Mouse (Mus musculus): Measurements from ENCODE around the gene Popdc3. TPM values are rescaled to one million over a fixed set of nuclear protein-coding genes. Genes with fewer than 3 reads are reported as not detected.
"Not testable (repeated sequence)": the region's sequence is repeated elsewhere in the genome, so short reads cannot be mapped to it uniquely, and the experiment has no call there.

Popdc3 gene
- polyA plus RNA-seq, 1 experiment from 2014 or later = 1.2 TPM

DNA sequence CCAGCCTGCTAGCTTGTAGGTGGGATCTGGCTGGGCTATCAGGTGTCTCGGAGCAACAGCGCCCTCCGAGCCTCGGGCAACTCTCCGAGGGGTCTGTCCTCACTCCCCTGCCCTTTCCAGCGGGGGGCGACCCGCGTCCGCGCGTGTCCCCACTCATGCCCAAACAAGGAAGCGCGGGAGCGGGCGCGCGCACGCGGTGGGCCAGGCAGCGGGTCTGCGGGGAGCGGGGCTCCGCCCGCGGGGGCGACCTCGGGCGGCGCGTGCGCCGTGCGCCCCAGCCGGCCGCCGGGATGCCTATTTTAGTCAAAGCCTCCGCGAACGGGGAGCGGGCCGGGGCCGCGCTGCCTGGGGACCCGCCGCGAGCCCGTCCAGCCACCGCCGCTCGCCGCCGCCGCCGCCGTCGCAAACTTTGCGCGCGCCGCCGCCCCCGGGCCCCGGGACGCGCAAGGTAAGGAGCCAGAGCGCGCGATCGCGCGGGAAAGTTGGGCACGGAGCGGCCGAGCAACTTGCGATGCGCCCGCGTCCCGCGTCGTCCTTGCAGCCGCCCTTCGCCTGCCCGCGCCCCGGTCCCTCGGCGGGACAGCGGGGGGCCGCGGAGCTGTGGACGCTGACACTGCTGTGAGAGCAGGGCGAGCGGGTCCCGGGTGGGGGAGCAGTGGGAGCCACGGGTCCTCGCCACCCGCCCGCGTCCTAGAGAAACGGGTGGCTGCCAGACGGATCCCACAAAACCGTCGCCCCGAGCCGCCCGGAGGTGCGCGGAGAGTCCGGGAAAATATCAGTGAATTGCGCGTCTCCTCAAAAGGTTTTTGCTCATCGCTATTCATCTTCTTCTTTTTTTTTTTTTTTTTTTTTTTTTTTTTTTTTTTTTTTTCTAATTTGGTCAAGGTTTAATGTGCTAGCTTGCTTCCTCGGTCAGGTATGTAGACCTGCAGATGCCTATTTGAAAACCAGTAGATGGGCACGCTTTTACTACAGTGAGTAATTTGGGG lies 157.8 kb downstream of the Popdc3 start, which contains the start of gene Bves:
Gene Bves, plus strand, starts transcription at position 339 of the 989 bp plus-strand sequence.
- H3K27ac ChIP-seq = peak within 1 kb of the TSS; percentile 93
- H3K4me1 ChIP-seq = peaks cover 11% of the 10 kb centered on the region
- WGBS = 2% methylated on average over 113 of the region's 116 CpGs

GRCm38 (mm10) chr10:45339106-45339505 lies 161.2 kb downstream of the Popdc3 start:
- Histone ChIP-seq H3K4me1 (peaks cover 11% of the 10 kb centered on the region), H3K36me3 (peaks cover 6% of the 10 kb centered on the region), H3K27me3 (ENCODE audit: low read depth, poor library complexity, severe bottlenecking) (peaks cover 19% of the 10 kb centered on the region), H3K27ac (no peak overlapping the region), H3K4me3 (no peak overlapping the region), H3K9me3 (replicated peaks) (no peaks in the 10 kb centered on the region)
- 79% methylated on average over 7 of the region's 7 CpGs for WGBS
- DNase-seq (ENCODE audit: low spot score) = no peak

More for the DNA sequence above, 157.8 kb downstream of the Popdc3 start, which contains the start of gene Bves:
- peaks cover 29% of the 10 kb centered on the region for H3K27me3 ChIP-seq (ENCODE audit: low read depth, poor library complexity, severe bottlenecking)
- peak; percentile 81 for DNase-seq (ENCODE audit: low spot score)
- H3K4me3 ChIP-seq = peak within 1 kb of the TSS; percentile 89
- no peaks in the 10 kb centered on the region for H3K9me3 ChIP-seq (replicated peaks)
- 0 out of 2 replicates have a peak, but pooled peaks cover under 1% of the 10 kb centered on the region for H3K36me3 ChIP-seq

GRCm38 (mm10) chr10:45344381-45344780 lies 166.5 kb downstream of the Popdc3 start:
- WGBS = 88% methylated on average over 4 of the region's 4 CpGs
- no peak for DNase-seq (ENCODE audit: low spot score)
- H3K36me3 ChIP-seq = peaks cover 22% of the 10 kb centered on the region

DNA sequence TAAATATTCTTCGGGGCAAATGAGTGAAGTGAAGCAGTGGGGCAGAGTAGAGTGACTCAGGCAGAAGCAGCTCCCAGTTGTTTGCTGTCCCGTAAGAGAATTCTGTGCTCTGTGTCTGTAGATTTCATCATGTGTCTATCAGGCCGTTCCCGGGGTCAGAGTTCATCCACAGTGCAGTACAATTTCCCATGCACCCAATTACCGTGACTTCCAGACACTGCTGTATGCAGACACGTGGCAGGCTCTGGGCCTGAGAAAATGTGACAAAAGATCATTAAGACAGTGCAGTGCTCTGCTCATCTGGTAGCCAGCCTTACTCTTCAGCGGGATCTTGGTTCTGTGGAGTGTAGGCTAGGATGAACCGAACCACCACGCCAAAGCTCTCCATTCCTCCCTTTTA lies 167.3 kb downstream of the Popdc3 start:
- 68% methylated on average over 9 of the region's 9 CpGs for WGBS
- H3K27ac ChIP-seq = no peak overlapping the region
- peaks cover 22% of the 10 kb centered on the region for H3K36me3 ChIP-seq

More at GRCm38 (mm10) chr10:45344381-45344780, 166.5 kb downstream of the Popdc3 start:
- Histone ChIP-seq H3K4me1 (no peaks in the 10 kb centered on the region), H3K9me3 (replicated peaks) (no peaks in the 10 kb centered on the region), H3K27ac (no peak overlapping the region), H3K27me3 (ENCODE audit: low read depth, poor library complexity, severe bottlenecking) (no peaks in the 10 kb centered on the region), H3K4me3 (no peak overlapping the region)

DNA sequence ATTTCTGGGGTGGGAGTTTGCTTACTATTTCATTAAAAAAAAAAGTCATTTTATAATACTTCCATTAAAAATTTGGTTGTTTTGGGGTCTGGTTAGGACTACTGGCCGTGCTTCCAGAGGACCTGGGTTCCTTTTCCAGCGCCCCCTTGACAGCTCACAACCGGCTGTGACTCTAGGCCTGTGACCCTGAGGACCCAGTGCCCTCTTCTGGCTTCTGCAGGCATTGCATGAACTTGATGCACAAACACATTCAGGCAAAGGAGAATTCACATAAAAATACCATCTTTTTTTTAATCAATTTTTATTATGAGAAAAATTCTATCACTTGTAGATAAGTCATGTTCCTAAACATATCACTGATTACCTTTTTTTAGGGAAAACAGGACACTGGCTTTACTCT lies 170.2 kb downstream of the Popdc3 start:
- not testable (repeated sequence) for H3K27me3 ChIP-seq (ENCODE audit: low read depth, poor library complexity, severe bottlenecking); H3K4me3 ChIP-seq; H3K9me3 ChIP-seq (replicated peaks); H3K27ac ChIP-seq; H3K4me1 ChIP-seq; DNase-seq (ENCODE audit: low spot score)
- peaks cover 24% of the 10 kb centered on the region for H3K36me3 ChIP-seq
- WGBS = 86% methylated on average over 3 of the region's 3 CpGs

More for the DNA sequence above, 167.3 kb downstream of the Popdc3 start:
- Histone ChIP-seq H3K4me3 (no peak overlapping the region), H3K9me3 (replicated peaks) (no peaks in the 10 kb centered on the region), H3K4me1 (no peaks in the 10 kb centered on the region), H3K27me3 (ENCODE audit: low read depth, poor library complexity, severe bottlenecking) (no peaks in the 10 kb centered on the region)
- no peak for DNase-seq (ENCODE audit: low spot score)

DNA sequence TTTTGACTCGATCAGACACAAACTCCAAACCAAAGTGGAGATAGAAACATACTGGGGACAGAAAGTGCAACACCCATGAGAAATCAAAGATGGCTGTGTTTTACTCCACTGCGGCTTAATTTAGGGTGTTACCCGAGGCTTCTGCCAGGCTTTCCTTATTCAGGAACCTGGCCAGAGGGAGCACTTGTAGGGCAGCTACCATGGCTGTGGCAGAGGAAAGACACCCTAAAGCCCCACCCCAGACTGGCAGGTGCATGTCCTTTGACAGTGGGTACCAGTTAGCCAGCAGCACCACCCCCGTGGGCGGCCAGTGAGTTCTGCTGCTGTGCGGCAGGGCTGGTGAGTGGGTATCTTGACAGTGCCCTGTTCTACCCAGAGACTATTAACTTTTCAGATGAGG lies 178.2 kb downstream of the Popdc3 start:
- Histone ChIP-seq H3K4me1 (no peaks in the 10 kb centered on the region), H3K27me3 (ENCODE audit: low read depth, poor library complexity, severe bottlenecking) (no peaks in the 10 kb centered on the region), H3K9me3 (replicated peaks) (no peaks in the 10 kb centered on the region), H3K27ac (no peak overlapping the region), H3K36me3 (peaks cover 26% of the 10 kb centered on the region), H3K4me3 (no peak overlapping the region)
- WGBS = 93% methylated on average over 6 of the region's 6 CpGs
- no peak for DNase-seq (ENCODE audit: low spot score)

GRCm38 (mm10) chr10:45363396-45363795 lies 185.5 kb downstream of the Popdc3 start:
- Histone ChIP-seq H3K27me3 (ENCODE audit: low read depth, poor library complexity, severe bottlenecking) (no peaks in the 10 kb centered on the region), H3K4me3 (no peak overlapping the region), H3K4me1 (peaks cover 15% of the 10 kb centered on the region), H3K36me3 (peaks cover 25% of the 10 kb centered on the region), H3K9me3 (replicated peaks) (no peaks in the 10 kb centered on the region), H3K27ac (0 out of 2 replicates have a peak overlapping the region, but pooled peaks have one; percentile 3)
- 55% methylated on average over 5 of the region's 5 CpGs for WGBS
- peak; percentile 27 for DNase-seq (ENCODE audit: low spot score)

DNA sequence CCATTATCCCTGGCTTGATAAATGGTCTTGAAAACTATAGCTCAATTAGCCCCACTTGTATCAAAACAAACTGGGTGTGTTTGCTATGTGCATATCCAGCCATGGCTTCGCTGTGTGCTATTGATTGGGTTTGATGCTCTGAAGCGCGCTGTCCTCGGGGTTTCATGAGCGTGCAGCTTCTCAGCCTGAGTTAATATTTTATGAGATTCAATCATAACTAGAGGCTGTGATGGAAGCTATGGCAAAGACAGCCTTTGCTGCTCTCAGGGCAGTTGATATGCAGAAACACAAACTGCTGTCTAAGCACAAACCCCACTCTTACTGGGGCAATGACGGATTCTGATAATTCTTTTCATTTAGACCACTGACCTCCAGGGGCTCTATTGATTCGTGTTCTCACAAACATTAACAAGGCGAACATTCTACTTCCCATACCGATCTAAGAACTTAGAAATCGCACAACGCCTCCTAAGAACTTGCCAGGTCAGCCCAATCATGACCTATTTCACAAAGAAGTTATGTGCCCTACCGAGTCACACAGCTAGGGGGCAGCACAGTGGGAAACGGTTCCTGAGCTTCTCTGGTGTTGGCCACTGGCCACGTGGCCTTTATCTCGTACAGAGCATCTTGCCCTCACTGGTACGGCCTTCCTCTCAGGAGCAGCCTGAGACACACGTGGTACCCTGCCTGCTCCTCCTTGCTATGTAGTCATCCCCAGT lies 189.2 kb downstream of the Popdc3 start:
- H3K9me3 ChIP-seq (replicated peaks) = no peaks in the 10 kb centered on the region
- DNase-seq (ENCODE audit: low spot score) = no peak
- H3K4me1 ChIP-seq = peaks cover 15% of the 10 kb centered on the region
- no peak overlapping the region for H3K27ac ChIP-seq
- 90% methylated on average over 17 of the region's 17 CpGs for WGBS
- no peak overlapping the region for H3K4me3 ChIP-seq
- no peaks in the 10 kb centered on the region for H3K27me3 ChIP-seq (ENCODE audit: low read depth, poor library complexity, severe bottlenecking)
- peaks cover 16% of the 10 kb centered on the region for H3K36me3 ChIP-seq

Other genes starting within 250 kb of the Popdc3 start
- gene Prep, start 110.9 kb upstream of the Popdc3 start, polyA plus RNA-seq (2016; fragmentation: Nextera tagmentation; extraction: Ambion mirVana) = 41.1 and 42.7 TPM in 2 replicates
- 4.1 and 5.3 TPM in 2 replicates for gene Bves, start 157.7 kb downstream of the Popdc3 start, polyA plus RNA-seq (2016; fragmentation: Nextera tagmentation; extraction: Ambion mirVana)